Mouse (Mus musculus) embryonic facial prominence, embryonic 12.5 days (tissue): ENCODE results near the gene Col19a1. TPM values are rescaled to one million over a fixed set of nuclear protein-coding genes. Genes with fewer than 3 reads are reported as not detected.

Experiments
- ATAC-seq: fragments of 200-750 bp; cut with Nextera tagmentation; 2 replicates; pipeline ENCODE4 v1.8.0; 2017; ENCODE audit not compliant: insufficient number of reproducible peaks, insufficient read depth, low FRiP score, low TSS enrichment
- H3K27ac ChIP-seq: fragments of 300-500 bp; sonication (generic); 2 replicates; pipeline ENCODE4 v1.5.1; 2016; ENCODE audit warnings: mild to moderate bottlenecking
- H3K27me3 ChIP-seq: fragments of 300-500 bp; sonication (generic); 2 replicates; pipeline ENCODE4 v1.6.1; 2016; ENCODE audit warnings: mild to moderate bottlenecking, moderate library complexity
- H3K36me3 ChIP-seq: fragments of 300-500 bp; sonication (generic); 2 replicates; pipeline ENCODE4 v1.6.1; 2016; ENCODE audit warnings: mild to moderate bottlenecking
- H3K4me1 ChIP-seq: fragments of 300-500 bp; sonication (generic); 2 replicates; pipeline ENCODE4 v1.6.1; 2016
- H3K4me2 ChIP-seq: fragments of 300-500 bp; sonication (generic); replicated peaks from 2 replicates; pipeline ENCODE4 v1.6.1; 2016; ENCODE audit warnings: mild to moderate bottlenecking, moderate library complexity
- H3K4me3 ChIP-seq: fragments of 300-500 bp; sonication (generic); 2 replicates; pipeline ENCODE4 v1.5.1; 2016; ENCODE audit warnings: mild to moderate bottlenecking
- H3K9ac ChIP-seq: fragments of 300-500 bp; sonication (generic); 2 replicates; pipeline ENCODE4 v1.6.1; 2016; ENCODE audit warnings: mild to moderate bottlenecking, moderate library complexity
- H3K9me3 ChIP-seq: fragments of 300-500 bp; sonication (generic); 2 replicates; pipeline ENCODE4 v1.6.1; 2016; ENCODE audit warnings: mild to moderate bottlenecking, moderate library complexity
- WGBS: fragments of 180-500 bp; shearing (Covaris S2); methylation state at CpG from one replicate; pipeline ENCODE4 v1.1.7; 2016; 5-methylcytosine and 5-hydroxymethylcytosine counted together
- polyA plus RNA-seq: library from polyadenylated mRNA; unstranded; fragments of >200 nt; fragmentation: Nextera tagmentation; extraction: Ambion mirVana; gene quantifications from 2 replicates; pipeline ENCODE4 v1.2.1, GENCODE M21; 2016

Col19a1 gene
- polyA plus RNA-seq, 1 experiment from 2014 or later, result 1.3 TPM

DNA sequence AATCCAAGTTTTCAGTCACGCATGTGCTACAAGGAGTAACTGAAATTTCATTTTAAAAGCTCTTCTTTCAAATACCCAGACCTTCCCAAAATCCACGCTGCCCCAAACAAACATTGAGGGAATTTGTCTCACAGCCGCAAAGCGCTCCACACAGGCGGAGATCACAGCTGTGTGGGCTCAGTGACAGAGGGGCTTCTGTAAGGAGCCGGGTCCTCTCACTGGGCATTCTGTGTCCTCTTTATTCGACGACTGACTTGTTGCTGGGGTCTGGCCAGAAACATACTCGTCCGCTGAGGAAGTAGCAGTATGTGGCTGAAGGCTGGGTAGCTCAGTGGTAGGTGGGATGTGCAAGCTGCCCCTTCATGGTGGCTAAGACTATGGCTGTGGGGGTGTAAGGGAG lies 342.3 kb downstream of the Col19a1 start:
- ATAC-seq, result no peak
- Histone ChIP-seq H3K36me3 (no peaks in the 10 kb centered on the region), H3K27me3 (no peaks in the 10 kb centered on the region), H3K27ac (no peak overlapping the region), H3K4me1 (no peaks in the 10 kb centered on the region), H3K4me3 (no peak overlapping the region), H3K9me3 (no peaks in the 10 kb centered on the region), H3K9ac (no peak overlapping the region), H3K4me2 (no peak overlapping the region)
- 75% methylated on average over 10 of the region's 10 CpGs for WGBS

DNA sequence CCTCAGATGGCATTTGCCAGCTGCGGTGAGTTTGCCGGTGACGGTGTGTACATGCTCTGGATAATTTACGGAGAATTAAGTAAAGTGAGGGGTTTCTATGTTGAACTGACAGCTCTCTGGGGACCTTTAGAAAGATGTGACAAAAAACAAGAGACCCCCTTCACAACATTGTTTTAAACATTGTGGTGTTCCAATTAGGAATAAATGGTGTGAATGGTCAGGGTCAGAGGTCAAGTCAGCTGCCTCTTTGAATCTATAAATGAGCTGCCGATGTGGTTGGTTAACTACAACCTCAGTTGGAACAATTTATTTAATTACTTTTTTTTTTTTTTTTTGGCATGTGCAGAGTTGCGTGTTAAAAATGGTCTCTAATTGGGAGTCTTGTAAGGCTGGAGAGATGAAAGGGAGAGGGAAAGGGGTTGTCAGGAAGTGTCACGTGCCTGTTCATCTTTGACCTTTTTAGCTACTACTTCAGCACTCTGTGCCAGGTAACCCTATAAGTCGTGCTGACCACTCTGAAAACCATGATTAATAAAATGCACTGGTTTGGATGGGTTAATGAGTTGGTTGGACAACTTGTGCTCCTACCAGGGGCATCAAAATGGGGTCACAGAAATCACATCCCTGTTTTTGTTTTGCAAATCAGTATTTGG lies 347.1 kb downstream of the Col19a1 start:
- H3K36me3 ChIP-seq, result no peaks in the 10 kb centered on the region
- no peaks in the 10 kb centered on the region for H3K27me3 ChIP-seq
- no peaks in the 10 kb centered on the region for H3K9me3 ChIP-seq
- H3K4me2 ChIP-seq, result no peak overlapping the region
- no peak overlapping the region for H3K4me3 ChIP-seq
- ATAC-seq, result 0 out of 2 replicates have a peak, but pooled peaks have one; percentile 56
- WGBS, result 48% methylated on average over 8 of the region's 8 CpGs
- H3K9ac ChIP-seq, result no peak overlapping the region
- H3K27ac ChIP-seq, result no peak overlapping the region
- no peaks in the 10 kb centered on the region for H3K4me1 ChIP-seq

DNA sequence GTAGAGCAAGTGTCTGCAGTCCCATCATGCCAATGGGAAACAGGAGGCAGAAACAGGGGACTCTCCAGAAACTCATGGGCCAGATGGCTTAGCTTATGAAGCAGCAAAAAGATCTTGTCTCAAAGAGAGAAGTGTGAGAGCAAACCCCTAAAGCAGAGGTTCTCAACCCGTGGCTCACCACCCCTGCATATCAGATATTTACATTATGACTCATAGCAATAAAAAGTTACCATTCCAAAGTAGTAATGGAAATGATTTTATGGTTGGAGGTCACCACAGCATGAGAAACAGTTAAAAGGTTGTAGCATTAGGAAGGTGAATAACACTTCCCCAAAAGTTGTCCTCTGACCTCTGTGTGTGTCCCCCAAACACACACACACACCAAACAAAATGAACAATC lies 350.9 kb downstream of the Col19a1 start:
- no peaks in the 10 kb centered on the region for H3K36me3 ChIP-seq
- H3K4me2 ChIP-seq, result no peak overlapping the region
- H3K4me3 ChIP-seq, result no peak overlapping the region
- H3K27me3 ChIP-seq, result no peaks in the 10 kb centered on the region
- WGBS, result 74% methylated on average over 1 of the region's 1 CpGs
- H3K9me3 ChIP-seq, result no peaks in the 10 kb centered on the region
- no peak overlapping the region for H3K9ac ChIP-seq
- H3K27ac ChIP-seq, result no peak overlapping the region
- H3K4me1 ChIP-seq, result no peaks in the 10 kb centered on the region; the same call in 1 of the 2 replicates
- ATAC-seq, result no peak

DNA sequence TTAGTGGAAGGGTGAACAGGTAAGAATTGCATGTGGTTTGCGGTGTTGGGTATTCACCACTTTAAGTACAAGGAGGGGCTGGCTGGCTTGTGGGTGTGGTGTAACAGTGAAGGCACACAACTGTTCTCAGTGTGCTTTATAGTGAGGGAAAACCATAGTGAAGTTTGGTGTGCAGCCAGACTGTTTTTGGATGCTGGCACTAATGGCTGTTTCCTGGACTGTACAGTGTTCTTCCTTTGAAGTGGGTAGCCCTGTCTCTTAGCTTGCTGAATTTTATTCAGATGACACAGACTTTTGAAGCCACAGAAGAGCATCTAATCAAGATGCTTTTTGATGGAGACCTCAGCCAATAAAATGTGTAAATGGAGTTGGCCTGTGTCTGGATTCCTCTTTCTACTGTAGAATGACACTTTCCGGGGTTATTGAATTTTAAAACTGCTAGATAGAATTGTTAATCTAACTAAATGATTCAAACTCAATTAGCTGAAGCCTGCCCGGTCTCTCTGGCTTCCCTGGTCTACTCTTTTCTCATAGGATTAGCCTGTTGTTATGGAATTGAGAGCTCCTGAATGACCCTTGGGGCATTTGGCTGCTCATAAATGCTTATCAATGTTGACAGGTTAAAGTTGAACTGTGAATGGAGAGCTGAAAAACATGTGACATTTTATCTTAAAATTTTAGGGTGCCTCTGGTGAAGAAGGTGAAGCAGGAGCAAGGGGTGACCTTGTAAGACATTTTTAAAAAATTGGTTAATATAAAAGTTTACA lies 355.6 kb downstream of the Col19a1 start:
- no peaks in the 10 kb centered on the region for H3K9me3 ChIP-seq
- H3K9ac ChIP-seq, result no peak overlapping the region
- H3K4me1 ChIP-seq, result peaks cover 12% of the 10 kb centered on the region
- no peak for ATAC-seq
- H3K36me3 ChIP-seq, result no peaks in the 10 kb centered on the region
- no peak overlapping the region for H3K4me3 ChIP-seq
- H3K4me2 ChIP-seq, result no peak overlapping the region
- 53% methylated on average over 3 of the region's 3 CpGs for WGBS
- no peaks in the 10 kb centered on the region for H3K27me3 ChIP-seq
- H3K27ac ChIP-seq, result no peak overlapping the region

DNA sequence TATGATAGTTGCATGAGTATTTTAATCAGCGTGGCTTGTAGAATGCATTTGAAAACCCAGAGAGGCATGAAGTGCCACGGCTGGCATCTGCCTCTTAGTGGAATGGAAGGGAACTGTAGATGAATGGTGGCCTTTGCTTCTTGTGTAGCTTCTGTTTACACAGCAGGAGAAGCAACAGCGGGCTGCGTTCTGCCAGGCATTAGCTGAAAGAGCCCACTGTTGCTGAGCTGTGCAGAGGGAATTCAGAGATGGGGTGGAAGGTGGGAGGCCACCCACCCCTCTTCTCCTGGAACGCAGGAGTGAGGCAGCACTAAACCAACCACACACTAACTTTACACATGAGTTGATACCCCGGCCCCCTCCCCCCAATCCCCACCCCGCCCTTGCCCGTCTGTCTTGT lies 356.8 kb downstream of the Col19a1 start:
- Histone ChIP-seq H3K4me1 (peaks cover 15% of the 10 kb centered on the region), H3K9ac (no peak overlapping the region), H3K4me3 (no peak overlapping the region), H3K36me3 (no peaks in the 10 kb centered on the region), H3K27me3 (no peaks in the 10 kb centered on the region), H3K27ac (0 out of 2 replicates have a peak overlapping the region, but pooled peaks have one; percentile 2), H3K9me3 (no peaks in the 10 kb centered on the region), H3K4me2 (no peak overlapping the region)
- 12% methylated on average over 8 of the region's 8 CpGs for WGBS
- 0 out of 2 replicates have a peak, but pooled peaks have one; percentile 54 for ATAC-seq

DNA sequence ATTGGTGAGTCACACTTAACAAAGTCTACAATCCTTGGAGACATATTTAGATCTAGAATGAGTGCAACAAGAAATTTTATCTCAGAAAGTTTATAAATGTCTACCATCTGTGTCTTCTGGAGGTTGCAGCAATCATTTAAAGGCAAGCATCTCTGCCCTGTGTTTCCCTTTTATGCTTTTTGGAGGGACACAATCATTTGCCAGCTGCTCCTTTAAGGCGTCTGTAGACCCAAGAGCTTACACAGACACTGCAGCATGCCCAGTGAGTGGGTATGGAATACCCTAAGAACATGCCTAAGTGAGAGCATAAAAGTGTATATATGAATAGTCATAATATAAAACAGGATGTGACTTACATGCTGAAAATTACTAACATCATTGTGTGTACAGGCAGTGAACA lies 357.7 kb downstream of the Col19a1 start:
- H3K4me3 ChIP-seq, result no peak overlapping the region
- no peak overlapping the region for H3K9ac ChIP-seq
- no peaks in the 10 kb centered on the region for H3K27me3 ChIP-seq
- H3K4me1 ChIP-seq, result peaks cover 15% of the 10 kb centered on the region
- no peaks in the 10 kb centered on the region for H3K36me3 ChIP-seq
- no peak overlapping the region for H3K4me2 ChIP-seq
- WGBS, result 57% methylated on average over 1 of the region's 1 CpGs
- H3K27ac ChIP-seq, result no peak overlapping the region
- no peak for ATAC-seq
- H3K9me3 ChIP-seq, result no peaks in the 10 kb centered on the region

DNA sequence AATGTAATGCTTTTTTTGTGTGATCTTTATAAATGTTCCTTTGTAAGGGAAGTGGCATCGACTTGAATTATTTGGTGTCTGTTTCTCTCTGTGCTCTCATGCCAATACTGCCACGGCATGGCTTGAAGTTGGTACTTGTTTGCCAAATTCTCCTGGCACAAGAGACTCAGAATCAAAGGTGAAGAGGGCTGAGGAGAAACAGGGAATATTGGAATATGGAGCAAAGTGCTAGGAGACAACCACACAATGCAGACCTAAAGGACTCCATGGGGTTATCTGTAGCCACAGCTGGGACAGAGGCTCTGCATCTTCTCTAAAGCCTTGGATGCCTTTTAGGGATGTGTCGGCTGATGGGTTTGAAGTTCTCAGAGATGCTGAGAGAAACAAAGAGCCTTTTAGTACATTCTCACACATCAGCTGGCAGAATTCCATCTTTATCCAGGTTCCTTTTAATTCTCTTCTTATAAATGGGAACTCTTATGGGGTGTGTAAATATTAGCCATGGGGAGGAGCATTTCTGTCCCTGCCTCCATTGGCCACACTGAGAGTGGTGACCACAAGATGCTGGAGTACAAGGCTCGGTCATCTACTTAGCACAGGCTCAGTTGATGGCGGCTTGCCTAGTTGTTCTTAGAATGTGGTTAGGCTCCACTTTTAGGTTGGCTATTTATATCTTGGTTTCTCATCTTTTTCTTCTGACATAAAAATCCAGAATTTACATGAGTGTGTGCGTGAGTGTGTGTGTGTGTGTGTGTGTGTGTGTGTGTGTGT lies 360.1 kb downstream of the Col19a1 start:
- ATAC-seq, result no peak
- Histone ChIP-seq H3K27ac (no peak overlapping the region), H3K9ac (no peak overlapping the region), H3K27me3 (no peaks in the 10 kb centered on the region), H3K9me3 (no peaks in the 10 kb centered on the region), H3K4me3 (no peak overlapping the region), H3K4me2 (no peak overlapping the region), H3K4me1 (peaks cover 15% of the 10 kb centered on the region), H3K36me3 (peaks cover 6% of the 10 kb centered on the region; the same call in 1 of the 2 replicates)
- WGBS, result 87% methylated on average over 6 of the region's 6 CpGs

DNA sequence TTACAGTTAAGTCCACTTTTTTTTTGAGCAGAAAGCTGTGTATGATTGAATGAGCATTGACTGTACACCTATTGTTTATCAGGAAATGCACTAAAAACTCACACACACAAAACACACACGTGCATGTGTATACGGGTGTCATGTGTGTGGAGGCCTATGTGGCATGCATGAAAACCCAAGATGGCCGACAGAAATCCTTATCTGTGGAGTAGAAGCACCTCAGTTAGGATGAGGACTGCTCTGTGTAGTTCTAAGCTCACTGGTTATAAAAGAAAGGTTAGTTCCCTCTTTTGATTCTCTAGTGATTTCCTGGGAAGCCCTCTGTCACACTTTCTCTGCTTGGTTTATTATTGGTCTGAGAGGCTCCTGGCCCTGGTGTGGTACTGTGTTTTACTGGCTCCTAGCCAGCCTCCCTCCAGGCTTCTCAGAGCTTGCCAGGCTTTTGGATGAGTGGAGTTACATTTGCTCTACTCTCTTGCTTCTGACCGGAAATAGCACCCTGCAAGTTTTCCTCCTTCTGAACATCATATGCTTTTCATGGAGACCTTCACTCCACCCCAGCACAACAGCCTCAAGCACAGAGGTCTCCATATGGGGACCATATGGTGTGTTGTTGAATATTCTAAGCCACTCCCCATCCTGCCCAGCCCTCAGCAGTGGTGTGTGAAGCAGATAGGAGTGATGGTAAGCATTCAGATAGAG lies 361.3 kb downstream of the Col19a1 start:
- H3K9ac ChIP-seq, result no peak overlapping the region
- H3K27me3 ChIP-seq, result no peaks in the 10 kb centered on the region
- no peak overlapping the region for H3K4me3 ChIP-seq
- peak overlapping the region; percentile 69; the same call in 1 of the 2 replicates for H3K27ac ChIP-seq
- peak; percentile 82 for ATAC-seq
- H3K4me1 ChIP-seq, result peaks cover 15% of the 10 kb centered on the region
- peaks cover 6% of the 10 kb centered on the region; the same call in 1 of the 2 replicates for H3K36me3 ChIP-seq
- no peaks in the 10 kb centered on the region for H3K9me3 ChIP-seq
- 68% methylated on average over 4 of the region's 4 CpGs for WGBS
- H3K4me2 ChIP-seq, result no peak overlapping the region

DNA sequence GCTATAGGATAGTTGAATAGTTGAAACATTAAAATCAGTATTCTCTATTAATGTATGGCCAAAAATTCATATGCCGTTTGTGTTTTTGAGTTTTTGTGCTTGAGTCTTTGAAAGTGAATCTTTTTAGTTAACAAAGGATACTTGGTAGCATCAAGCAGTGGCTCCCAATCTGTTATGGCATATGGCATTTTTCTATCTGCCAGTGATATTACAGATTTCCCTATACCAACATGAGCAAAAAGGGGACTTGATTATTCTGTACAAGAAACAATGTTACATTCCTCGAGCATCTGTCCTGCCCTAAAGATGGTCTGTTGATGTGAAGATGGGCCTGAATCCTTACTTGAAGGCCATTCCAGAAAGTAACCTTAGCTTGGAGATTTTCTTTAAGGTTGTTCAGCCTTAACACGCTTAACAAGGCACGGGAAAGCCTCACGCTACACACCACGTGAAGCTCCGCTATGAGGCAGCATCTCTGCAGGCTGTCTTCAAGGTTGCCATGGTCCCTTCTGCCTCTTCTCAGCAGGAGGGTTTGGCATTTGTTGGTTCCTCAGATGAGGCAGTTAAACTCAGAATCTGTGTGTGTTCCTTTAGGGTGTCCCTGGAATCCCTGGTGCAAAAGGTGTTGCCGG lies 364.2 kb downstream of the Col19a1 start:
- ATAC-seq, result no peak
- Histone ChIP-seq H3K27me3 (no peaks in the 10 kb centered on the region), H3K4me2 (no peak overlapping the region), H3K27ac (no peak overlapping the region), H3K36me3 (peaks cover 6% of the 10 kb centered on the region; the same call in 1 of the 2 replicates), H3K4me3 (no peak overlapping the region), H3K9me3 (no peaks in the 10 kb centered on the region), H3K9ac (no peak overlapping the region), H3K4me1 (peaks cover 7% of the 10 kb centered on the region; the same call in 1 of the 2 replicates)
- WGBS, result 87% methylated on average over 8 of the region's 8 CpGs

DNA sequence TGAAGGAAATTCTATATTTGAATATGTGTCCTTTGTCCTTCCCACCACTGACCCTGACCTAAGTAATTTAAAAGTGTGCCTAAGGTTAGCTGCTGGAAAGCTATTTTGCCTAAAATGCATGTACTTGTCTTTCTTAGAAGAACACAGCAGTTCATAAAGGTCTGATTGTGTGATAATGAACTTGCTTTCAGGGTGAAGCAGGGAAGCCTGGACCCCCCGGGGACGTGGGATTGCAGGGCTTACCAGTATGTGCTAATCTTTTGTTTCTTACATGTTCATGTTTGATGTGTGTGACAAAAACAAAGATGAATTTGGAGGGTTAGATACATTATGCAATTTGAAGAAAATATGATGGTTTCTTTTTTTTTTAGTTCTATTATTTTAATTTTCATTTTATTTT lies 365.0 kb downstream of the Col19a1 start:
- H3K27me3 ChIP-seq, result no peaks in the 10 kb centered on the region
- H3K36me3 ChIP-seq, result peaks cover 6% of the 10 kb centered on the region; the same call in 1 of the 2 replicates
- WGBS, result 90% methylated on average over 2 of the region's 2 CpGs
- no peak overlapping the region for H3K27ac ChIP-seq
- no peak overlapping the region for H3K4me3 ChIP-seq
- H3K4me2 ChIP-seq, result no peak overlapping the region
- no peak for ATAC-seq
- H3K9ac ChIP-seq, result no peak overlapping the region
- H3K9me3 ChIP-seq, result no peaks in the 10 kb centered on the region
- H3K4me1 ChIP-seq, result peaks cover 7% of the 10 kb centered on the region; the same call in 1 of the 2 replicates

DNA sequence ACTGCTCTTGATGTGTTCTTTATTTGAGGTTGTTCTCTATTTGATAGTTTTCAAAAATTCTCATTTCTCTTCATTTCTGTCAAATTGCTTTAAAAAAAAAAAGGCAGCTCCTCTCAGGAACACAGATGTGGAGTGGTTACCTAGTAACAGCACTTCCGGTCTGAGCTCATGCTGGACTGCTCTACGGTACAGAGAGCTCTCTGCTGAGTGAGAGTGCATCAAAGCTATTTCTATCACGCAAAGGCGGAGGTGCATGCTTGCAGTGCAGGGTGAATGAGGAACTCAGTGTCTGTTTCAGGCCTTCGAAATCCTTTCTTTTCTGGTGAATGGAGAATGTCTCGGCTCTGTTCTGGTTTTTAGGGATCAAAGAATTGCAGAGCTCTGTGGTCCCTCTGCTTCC lies 368.2 kb downstream of the Col19a1 start:
- Histone ChIP-seq H3K27ac (no peak overlapping the region), H3K4me3 (no peak overlapping the region), H3K4me1 (0 out of 2 replicates have a peak, but pooled peaks cover 3% of the 10 kb centered on the region), H3K9me3 (no peaks in the 10 kb centered on the region), H3K27me3 (no peaks in the 10 kb centered on the region), H3K4me2 (no peak overlapping the region), H3K36me3 (peaks cover 1% of the 10 kb centered on the region; the same call in 1 of the 2 replicates), H3K9ac (no peak overlapping the region)
- no peak; the same call in 1 of the 2 replicates for ATAC-seq
- 37% methylated on average over 6 of the region's 6 CpGs for WGBS
